Mouse (Mus musculus) liver, postnatal 0 days (tissue): ENCODE measurements around the gene Hc. TPM values are rescaled to one million over a fixed set of nuclear protein-coding genes. Genes with fewer than 3 reads are reported as not detected.

Experiments
- ATAC-seq: fragments of 200-750 bp; cut with Nextera tagmentation; 2 replicates; pipeline ENCODE4 v1.8.0; 2017; ENCODE audit warnings: mild to moderate bottlenecking, moderate library complexity
- DNase-seq: peaks from one replicate; pipeline ENCODE4 v3.0.0-alpha.2; 2016
- H3K27ac ChIP-seq: fragments of 300-500 bp; sonication (generic); 2 replicates; pipeline ENCODE4 v1.5.1; 2014; ENCODE audit warnings: antibody characterized with exemption, moderate library complexity, mild to moderate bottlenecking, low read depth
- H3K27me3 ChIP-seq: fragments of 300-500 bp; sonication (generic); 2 replicates; pipeline ENCODE4 v1.6.1; 2014; ENCODE audit warnings: low read length, control low read depth, mixed read lengths; ENCODE audit not compliant: insufficient read depth
- H3K36me3 ChIP-seq: fragments of 300-500 bp; sonication (generic); replicated peaks from 2 replicates; pipeline ENCODE4 v1.6.1; 2014; ENCODE audit warnings: mild to moderate bottlenecking, control low read depth, low read length, moderate library complexity, mixed read lengths; ENCODE audit not compliant: insufficient read depth
- H3K4me1 ChIP-seq: fragments of 300-500 bp; sonication (generic); 2 replicates; pipeline ENCODE4 v1.6.1; 2014; ENCODE audit warnings: antibody characterized with exemption, mild to moderate bottlenecking, control low read depth; ENCODE audit not compliant: insufficient read depth
- H3K4me2 ChIP-seq: fragments of 300-500 bp; sonication (generic); 2 replicates; pipeline ENCODE4 v1.6.1; 2014; ENCODE audit warnings: low read depth, mild to moderate bottlenecking, low read length, moderate library complexity, mixed read lengths
- H3K4me3 ChIP-seq: fragments of 300-500 bp; sonication (generic); 2 replicates; pipeline ENCODE4 v1.5.1; 2014; ENCODE audit warnings: low read depth, low read length
- H3K9ac ChIP-seq: fragments of 300-500 bp; sonication (generic); replicated peaks from 2 replicates; pipeline ENCODE4 v1.6.1; 2014; ENCODE audit warnings: mild to moderate bottlenecking, moderate library complexity
- H3K9me3 ChIP-seq: fragments of 300-500 bp; sonication (generic); 2 replicates; pipeline ENCODE4 v1.6.1; 2016; ENCODE audit warnings: mild to moderate bottlenecking, control low read depth, low read length, mixed read lengths
- CTCF ChIP-seq: sonication (generic); IDR thresholded peaks from 2 replicates; pipeline ENCODE4 v1.5.1; 2016; ENCODE audit warnings: antibody characterized with exemption, low read depth
- EP300 ChIP-seq: IDR thresholded peaks from 2 replicates; pipeline ENCODE4 v1.6.1; 2016; ENCODE audit warnings: antibody characterized with exemption, low read depth, mild to moderate bottlenecking
- WGBS: fragments of 180-500 bp; shearing (Covaris S2); extraction: QIAGEN DNeasy Blood & Tissue Kit; methylation state at CpG from one replicate; pipeline ENCODE4 v1.1.7; 2014; ENCODE audit not compliant: insufficient replicate concordance; 5-methylcytosine and 5-hydroxymethylcytosine counted together
- polyA plus RNA-seq: library from polyadenylated mRNA; unstranded; fragments of >200 nt; fragmentation: Nextera tagmentation; extraction: Ambion mirVana; gene quantifications from 2 replicates; pipeline ENCODE4 v1.2.1, GENCODE M21; 2015

Gene Hc
- polyA plus RNA-seq, 1 experiment from 2014 or later, result 81.0 TPM

DNA sequence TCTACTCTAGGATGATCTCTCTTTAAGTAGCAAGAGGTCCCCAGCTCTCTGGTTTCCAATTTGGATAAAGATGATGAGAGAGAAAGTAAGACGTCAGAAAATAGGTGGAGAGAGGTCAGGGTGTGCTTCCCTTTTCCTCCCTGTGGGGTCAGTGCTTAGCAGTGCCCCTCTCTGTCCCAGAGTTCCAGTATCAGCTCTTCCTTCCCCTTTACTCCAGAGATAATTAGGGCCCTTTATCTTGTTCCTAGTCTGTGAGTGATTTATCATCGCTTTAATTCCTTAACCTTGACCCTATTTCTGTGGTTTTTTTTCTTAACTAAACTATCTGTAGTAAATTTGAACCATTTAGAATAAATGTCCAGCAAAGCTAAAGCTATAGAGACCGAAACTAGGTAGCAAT, 43.6 kb upstream of the Hc start:
- Histone ChIP-seq H3K4me1 (peaks cover 17% of the 10 kb centered on the region), H3K9ac (no peak overlapping the region), H3K4me2 (no peak overlapping the region), H3K27me3 (no peaks in the 10 kb centered on the region), H3K27ac (peak overlapping the region; percentile 74), H3K4me3 (no peak overlapping the region), H3K9me3 (no peaks in the 10 kb centered on the region), H3K36me3 (no peaks in the 10 kb centered on the region)
- TF ChIP-seq CTCF (no peak), EP300 (no peak)
- 52% methylated on average over 3 of the region's 3 CpGs for WGBS
- DNase-seq, result no peak
- no peak for ATAC-seq

DNA sequence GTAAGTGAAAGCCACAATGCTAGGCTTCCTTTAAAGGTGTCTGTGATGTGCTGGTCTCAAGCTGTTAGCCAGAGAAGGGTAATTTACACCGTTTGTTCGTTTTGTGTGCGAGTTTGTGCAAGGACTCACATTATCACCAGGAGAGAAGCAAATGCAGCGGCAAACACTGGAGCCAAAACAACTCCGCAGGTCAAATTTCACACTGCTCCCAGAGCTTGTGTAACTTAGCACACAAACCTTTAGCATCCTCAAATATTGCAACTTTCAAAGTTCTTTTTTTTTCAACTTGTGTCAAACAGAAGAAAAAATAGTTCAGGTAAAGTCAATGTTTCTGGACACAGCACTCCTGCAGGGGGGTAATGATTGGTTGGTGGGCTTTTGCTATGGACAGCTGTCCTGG, 42.3 kb upstream of the Hc start:
- peak overlapping the region; percentile 24; the same call in 1 of the 2 replicates for H3K4me2 ChIP-seq
- WGBS, result 55% methylated on average over 5 of the region's 5 CpGs
- TF ChIP-seq EP300 (peak; percentile 46; the same call in 1 of the 2 replicates), CTCF (no peak)
- ATAC-seq (peak; percentile 76), DNase-seq (peak; percentile 38)
- no peak overlapping the region for H3K4me3 ChIP-seq
- H3K9me3 ChIP-seq, result no peaks in the 10 kb centered on the region
- H3K27me3 ChIP-seq, result no peaks in the 10 kb centered on the region
- no peaks in the 10 kb centered on the region for H3K36me3 ChIP-seq
- peak overlapping the region; percentile 78 for H3K27ac ChIP-seq
- 0 out of 2 replicates have a peak overlapping the region, but pooled peaks have one; percentile 6 for H3K9ac ChIP-seq
- H3K4me1 ChIP-seq, result peaks cover 11% of the 10 kb centered on the region

DNA sequence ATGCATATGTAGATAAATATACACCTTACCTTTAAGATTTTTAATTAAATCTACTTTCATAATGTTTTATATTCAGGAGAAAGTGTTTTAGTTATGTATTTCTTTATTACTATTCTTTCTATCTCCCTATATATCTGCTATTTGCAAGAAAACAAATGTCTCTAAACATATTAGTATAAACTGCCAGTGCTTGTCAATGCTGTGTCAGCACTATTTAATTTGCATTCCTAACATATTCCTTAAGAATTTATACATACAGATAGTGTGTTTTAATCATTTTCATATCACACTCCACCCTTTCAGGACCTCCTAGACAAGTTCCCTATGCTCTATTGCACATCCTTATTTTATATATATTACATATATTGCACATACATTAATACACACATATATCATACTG, 41.5 kb upstream of the Hc start:
- Histone ChIP-seq H3K36me3 (no peaks in the 10 kb centered on the region), H3K4me1 (peaks cover 11% of the 10 kb centered on the region), H3K9ac (0 out of 2 replicates have a peak overlapping the region, but pooled peaks have one; percentile 6), H3K27me3 (no peaks in the 10 kb centered on the region), H3K9me3 (no peaks in the 10 kb centered on the region), H3K4me2 (no peak overlapping the region), H3K4me3 (no peak overlapping the region), H3K27ac (peak overlapping the region; percentile 78)
- ATAC-seq, result no peak
- TF ChIP-seq CTCF, result no peak
- TF ChIP-seq EP300, result no peak
- no peak for DNase-seq

DNA sequence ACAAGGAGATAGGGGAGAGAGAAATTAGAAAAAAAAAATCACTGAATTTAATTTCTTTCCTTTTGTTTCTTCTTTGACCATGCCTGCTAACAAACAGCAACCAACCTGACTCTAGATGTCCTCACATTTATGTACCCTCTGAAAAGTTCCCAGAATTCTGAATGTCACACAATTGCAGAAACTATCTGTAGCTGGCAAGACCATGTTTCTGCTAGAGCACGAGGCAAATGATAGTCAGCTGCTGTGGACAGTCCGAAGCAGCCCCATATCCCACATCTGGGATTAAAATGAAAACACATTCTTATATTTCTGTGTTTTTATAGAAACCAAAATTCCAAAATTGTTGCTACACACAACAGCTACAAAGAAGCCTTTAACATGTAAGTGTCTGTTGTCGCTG, 40.2 kb upstream of the Hc start, which contains the start of gene AI182371:
Gene AI182371, minus strand, starts transcription at position 101 of the 400 bp plus-strand sequence.
- H3K9ac ChIP-seq, result 0 out of 2 replicates have a peak within 1 kb of the TSS, but pooled peaks have one; percentile 51
- DNase-seq (no peak), ATAC-seq (no peak)
- H3K36me3 ChIP-seq, result no peaks in the 10 kb centered on the region
- peak within 1 kb of the TSS; percentile 88 for H3K27ac ChIP-seq
- H3K9me3 ChIP-seq, result no peaks in the 10 kb centered on the region
- peaks cover 7% of the 10 kb centered on the region; the same call in 1 of the 2 replicates for H3K4me1 ChIP-seq
- peak within 1 kb of the TSS; percentile 63 for H3K4me2 ChIP-seq
- H3K27me3 ChIP-seq, result no peaks in the 10 kb centered on the region
- TF ChIP-seq EP300 (no peak), CTCF (no peak)
- WGBS, result 80% methylated on average over 3 of the region's 3 CpGs
- H3K4me3 ChIP-seq, result peak within 1 kb of the TSS; percentile 33

DNA sequence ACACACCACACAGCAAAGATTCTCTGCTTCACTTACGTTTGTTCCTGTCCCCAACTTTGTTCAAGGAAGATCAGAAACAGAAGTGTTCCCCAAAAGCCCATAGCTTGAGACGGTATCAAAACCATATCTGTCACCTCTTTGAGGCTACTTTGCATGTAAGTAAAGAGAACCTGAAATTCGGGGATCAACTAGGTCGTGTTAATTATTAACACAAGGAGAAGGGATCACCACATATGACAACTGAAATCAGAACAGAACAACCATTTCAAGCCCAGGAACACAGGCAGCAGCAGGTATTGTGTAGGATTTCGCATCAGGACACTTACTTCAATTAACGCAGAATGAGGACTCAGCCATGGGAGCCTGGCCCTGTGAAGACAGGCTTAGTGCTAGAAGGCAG, 39.3 kb upstream of the Hc start:
- ATAC-seq, result peak; percentile 64
- Histone ChIP-seq H3K4me2 (peak overlapping the region; percentile 63), H3K27ac (peak overlapping the region; percentile 88), H3K9me3 (no peaks in the 10 kb centered on the region), H3K4me3 (peak overlapping the region; percentile 33), H3K27me3 (no peaks in the 10 kb centered on the region), H3K36me3 (no peaks in the 10 kb centered on the region), H3K4me1 (peaks cover 7% of the 10 kb centered on the region; the same call in 1 of the 2 replicates), H3K9ac (0 out of 2 replicates have a peak overlapping the region, but pooled peaks have one; percentile 51)
- WGBS, result 52% methylated on average over 6 of the region's 6 CpGs
- TF ChIP-seq CTCF (no peak), EP300 (no peak)
- no peak for DNase-seq

DNA sequence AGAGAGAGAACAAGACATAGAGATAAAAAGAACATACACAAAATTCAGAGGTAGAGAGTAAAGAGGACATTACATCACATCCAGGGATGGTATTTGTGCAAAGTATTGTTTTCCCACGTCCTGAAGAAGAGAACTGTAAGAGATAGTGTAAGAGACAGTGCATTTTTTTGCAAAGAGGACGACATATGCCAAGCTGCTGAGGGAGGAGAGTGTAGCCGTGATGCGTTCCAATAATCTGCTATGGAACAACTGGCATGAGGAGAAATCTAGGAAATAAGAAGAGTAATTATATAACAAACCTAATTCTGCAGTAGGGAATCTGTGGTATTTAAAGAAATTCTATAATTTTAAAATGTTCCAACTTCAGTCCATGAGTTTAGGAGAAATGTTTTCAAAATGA, 26.2 kb upstream of the Hc start:
- no peaks in the 10 kb centered on the region for H3K9me3 ChIP-seq
- no peak overlapping the region for H3K4me3 ChIP-seq
- ATAC-seq (no peak), DNase-seq (no peak)
- H3K36me3 ChIP-seq, result no peaks in the 10 kb centered on the region; the same call in 1 of the 2 replicates
- 62% methylated on average over 4 of the region's 4 CpGs for WGBS
- H3K27me3 ChIP-seq, result no peaks in the 10 kb centered on the region
- no peak overlapping the region for H3K4me2 ChIP-seq
- TF ChIP-seq CTCF (no peak), EP300 (no peak)
- no peak overlapping the region for H3K9ac ChIP-seq
- no peak overlapping the region for H3K27ac ChIP-seq
- H3K4me1 ChIP-seq, result no peaks in the 10 kb centered on the region
